Comparison of ENCODE assay signal across 20 mouse cellular contexts in genomic region chr11:69910781-69911560, GRCm38 (mm10). TPM values are rescaled to one million over a fixed set of nuclear protein-coding genes. Genes with fewer than 3 reads are reported as not detected.
A peak's percentile ranks its signal among the peaks of the same experiment; 100 is the strongest.
DNase-seq lines count a peak whose midpoint lies in the region; ATAC-seq and TF ChIP-seq lines count a peak whose summit lies in the region.
"Had no signal": no experiment of that assay in that cellular context is flagged by ENCODE, and none has a peak within 500 bp of the region (broad histone marks: within the 10 kb centered on the region; RNA-seq: fewer than 3 reads in every experiment).

No protein-coding gene starts in this region.

- H3K9ac ChIP-seq in kidney, embryonic 14.5 days (ENCODE audit: low read depth, low read length): no peak overlapping the region
- H3K9ac ChIP-seq: forebrain, postnatal 0 days; liver, embryonic 12.5 days; lung, embryonic 14.5 days; neural tube, embryonic 12.5 days had no signal

- H3K4me1 ChIP-seq in heart, embryonic 10.5 days: peaks cover 28% of the 10 kb centered on the region
- H3K4me1 ChIP-seq in kidney, adult 2 months (ENCODE audit: control insufficient read depth, insufficient read depth, low read length): peaks cover 25% of the 10 kb centered on the region
- H3K4me1 ChIP-seq in kidney, embryonic 14.5 days (ENCODE audit: control insufficient read depth, insufficient read depth, low read length): peaks cover 13% of the 10 kb centered on the region

- no peaks in the 10 kb centered on the region for H3K9me3 ChIP-seq in heart, embryonic 10.5 days
- H3K9me3 ChIP-seq in kidney, embryonic 14.5 days (ENCODE audit: control insufficient read depth, low read length): no peaks in the 10 kb centered on the region
- H3K9me3 ChIP-seq: liver, embryonic 12.5 days; neural tube, embryonic 12.5 days had no signal

- no peaks in the 10 kb centered on the region for H3K27me3 ChIP-seq in heart, embryonic 10.5 days (ENCODE audit: insufficient read depth, poor library complexity, severe bottlenecking)
- no peaks in the 10 kb centered on the region for H3K27me3 ChIP-seq in kidney, adult 2 months (replicated peaks; ENCODE audit: control insufficient read depth, insufficient read depth, low read length)
- H3K27me3 ChIP-seq in kidney, embryonic 14.5 days (ENCODE audit: control insufficient read depth, insufficient read depth, low read length): no peaks in the 10 kb centered on the region
- H3K27me3 ChIP-seq: liver, embryonic 12.5 days; neural tube, embryonic 12.5 days had no signal

- peak; percentile 73 for DNase-seq in heart, embryonic 10.5 days (ENCODE audit: low spot score)
- DNase-seq in heart, adult 9 months (ENCODE audit: low spot score in 2 of 2): no peak
- DNase-seq in kidney, adult 2 months: peak; percentile 95
- DNase-seq in kidney, adult 9 months: peak; percentile 87
- DNase-seq in kidney, postnatal 25 days: peak; percentile 72 to 92
- no peak for DNase-seq in gastrocnemius, postnatal 4 days (ENCODE audit: low spot score in 2 of 2)
- DNase-seq: forebrain, postnatal 0 days; gastrocnemius, postnatal 36 days; layer of hippocampus, adult 9-11 months; lung, embryonic 14.5 days; lung, postnatal 36 days; right cerebral cortex, adult 18-20 months; thymus, postnatal 14 days had no signal

- H3K4me2 ChIP-seq in kidney, embryonic 14.5 days (replicated peaks; ENCODE audit: low read depth, low read length): no peak overlapping the region
- H3K4me2 ChIP-seq: liver, embryonic 12.5 days; lung, embryonic 14.5 days; neural tube, embryonic 12.5 days had no signal

- H3K36me3 ChIP-seq in heart, embryonic 10.5 days: peaks cover 88% of the 10 kb centered on the region
- H3K36me3 ChIP-seq in kidney, adult 2 months (ENCODE audit: control insufficient read depth, insufficient read depth, low read length): peaks cover under 1% of the 10 kb centered on the region; the same call in 1 of the 2 replicates
- peaks cover 87% of the 10 kb centered on the region for H3K36me3 ChIP-seq in kidney, embryonic 14.5 days (ENCODE audit: control insufficient read depth, insufficient read depth, low read length)

- ATAC-seq in kidney, embryonic 14.5 days (ENCODE audit: low FRiP score, low TSS enrichment): no peak
- ATAC-seq in granulocyte monocyte progenitor cell, adult 5-6 weeks (replicated peaks; ENCODE audit: poor library complexity, severe bottlenecking): no peak
- ATAC-seq: forebrain, postnatal 0 days; inflammation-experienced regulatory T-cells, adult 6 months; liver, embryonic 12.5 days had no signal

- TF ChIP-seq POLR2A in kidney, adult 2 months (IDR thresholded peaks at IDR 0.05; ENCODE audit: low read depth, low read length): peak; percentile 4

- H3K4me3 ChIP-seq in heart, embryonic 10.5 days: no peak overlapping the region
- peak overlapping the region; percentile 39 for H3K4me3 ChIP-seq in kidney, adult 2 months (ENCODE audit: insufficient read depth, low read depth, low read length)
- H3K4me3 ChIP-seq in kidney, embryonic 14.5 days (ENCODE audit: low read length): no peak overlapping the region
- H3K4me3 ChIP-seq: liver, embryonic 12.5 days had no signal

- no peak for TF ChIP-seq CTCF in kidney, adult 2 months (conservative IDR thresholded peaks at IDR 0.05; ENCODE audit: insufficient read depth, insufficient read length, low read depth, low read length)

- no peak overlapping the region for H3K27ac ChIP-seq in heart, embryonic 10.5 days
- H3K27ac ChIP-seq in kidney, adult 2 months (ENCODE audit: insufficient read depth, low read depth, low read length): peak overlapping the region; percentile 81
- H3K27ac ChIP-seq in kidney, embryonic 14.5 days (ENCODE audit: low read depth, low read length): no peak overlapping the region
- H3K27ac ChIP-seq: liver, embryonic 12.5 days; neural tube, embryonic 12.5 days had no signal

- WGBS in heart, embryonic 10.5 days: 92% methylated on average over 17 of the region's 17 CpGs
- 56% methylated on average over 17 of the region's 17 CpGs for WGBS in kidney, adult 2 months
- WGBS in kidney, embryonic 14.5 days: 96% methylated on average over 17 of the region's 17 CpGs

RNA-seq across cellular contexts. Expression of gene Gps2, which starts 2.7 kb away (rescaled TPM):
- polyA plus RNA-seq in heart, embryonic 10.5 days (2016; fragmentation: Nextera tagmentation; extraction: Ambion mirVana): 55.2 and 69.4 TPM in 2 replicates
- polyA plus RNA-seq in kidney, adult 2 months (2012; rRNA removed): 72.9 and 75.5 TPM in 2 replicates
- polyA plus RNA-seq in kidney, embryonic 14.5 days (2014; fragmentation: Nextera tagmentation; extraction: Ambion mirVana): 73.4 and 82.0 TPM in 2 replicates
- total RNA-seq in granulocyte monocyte progenitor cell, adult 5-6 weeks (2014; fragmentation: Nextera tagmentation): 71.5 and 99.8 TPM in 2 replicates
- 47.1 and 58.2 TPM in 2 replicates for total RNA-seq in granulocyte monocyte progenitor cell, adult 5-6 weeks (2017)
- total RNA-seq in gastrocnemius, postnatal 4 days (2021): 10 to 100 TPM; 35.9 to 44.5 TPM

RNA-seq across cellular contexts. Expression of gene Neurl4, which starts 10.1 kb away (rescaled TPM):
- polyA plus RNA-seq in heart, embryonic 10.5 days (2016; fragmentation: Nextera tagmentation; extraction: Ambion mirVana): 8.3 and 12.7 TPM in 2 replicates
- 72.0 and 80.1 TPM in 2 replicates for polyA plus RNA-seq in kidney, adult 2 months (2012; rRNA removed)
- 13.0 and 16.3 TPM in 2 replicates for polyA plus RNA-seq in kidney, embryonic 14.5 days (2014; fragmentation: Nextera tagmentation; extraction: Ambion mirVana)
- 32.0 and 38.9 TPM in 2 replicates for total RNA-seq in granulocyte monocyte progenitor cell, adult 5-6 weeks (2014; fragmentation: Nextera tagmentation)
- total RNA-seq in granulocyte monocyte progenitor cell, adult 5-6 weeks (2017): 20.7 and 27.5 TPM in 2 replicates
- total RNA-seq in gastrocnemius, postnatal 4 days (2021): 10 to 100 TPM; 32.3 to 36.9 TPM

RNA-seq across cellular contexts. Expression of gene 2810408A11Rik, which starts 10.2 kb away (rescaled TPM):
- polyA plus RNA-seq in heart, embryonic 10.5 days (2016; fragmentation: Nextera tagmentation; extraction: Ambion mirVana): 5.5 and 8.7 TPM in 2 replicates
- 0.94 and 0.99 TPM in 2 replicates for polyA plus RNA-seq in kidney, adult 2 months (2012; rRNA removed)
- polyA plus RNA-seq in kidney, embryonic 14.5 days (2014; fragmentation: Nextera tagmentation; extraction: Ambion mirVana): 12.4 and 15.1 TPM in 2 replicates
- 1.3 and 3.5 TPM in 2 replicates for total RNA-seq in granulocyte monocyte progenitor cell, adult 5-6 weeks (2014; fragmentation: Nextera tagmentation)
- total RNA-seq in granulocyte monocyte progenitor cell, adult 5-6 weeks (2017): 3.6 and 6.4 TPM in 2 replicates
- total RNA-seq in gastrocnemius, postnatal 4 days (2021): 1 to 10 TPM; 3.2 to 4.1 TPM
- total RNA-seq: monocyte, adult 5-6 weeks had no signal

RNA-seq across cellular contexts. Expression of gene Eif5a, which starts 10.8 kb away (rescaled TPM):
- polyA plus RNA-seq in heart, embryonic 10.5 days (2016; fragmentation: Nextera tagmentation; extraction: Ambion mirVana): 2,011 and 2,470 TPM in 2 replicates
- polyA plus RNA-seq in kidney, adult 2 months (2012; rRNA removed): 465 and 575 TPM in 2 replicates
- 2,108 and 2,169 TPM in 2 replicates for polyA plus RNA-seq in kidney, embryonic 14.5 days (2014; fragmentation: Nextera tagmentation; extraction: Ambion mirVana)
- total RNA-seq in granulocyte monocyte progenitor cell, adult 5-6 weeks (2014; fragmentation: Nextera tagmentation): 1,453 and 1,476 TPM in 2 replicates
- total RNA-seq in granulocyte monocyte progenitor cell, adult 5-6 weeks (2017): 890 and 976 TPM in 2 replicates
- 100 to 1,000 TPM; 565 to 571 TPM for total RNA-seq in gastrocnemius, postnatal 4 days (2021)

RNA-seq across cellular contexts. Expression of gene Acap1, which starts 15.6 kb away (rescaled TPM):
- polyA plus RNA-seq in heart, embryonic 10.5 days (2016; fragmentation: Nextera tagmentation; extraction: Ambion mirVana): 10.6 and 16.2 TPM in 2 replicates
- 1.7 and 6.1 TPM in 2 replicates for polyA plus RNA-seq in kidney, adult 2 months (2012; rRNA removed)
- 0.20 and 0.28 TPM in 2 replicates for polyA plus RNA-seq in kidney, embryonic 14.5 days (2014; fragmentation: Nextera tagmentation; extraction: Ambion mirVana)
- total RNA-seq in granulocyte monocyte progenitor cell, adult 5-6 weeks (2014; fragmentation: Nextera tagmentation): 52.4 and 65.1 TPM in 2 replicates
- 47.0 and 50.7 TPM in 2 replicates for total RNA-seq in granulocyte monocyte progenitor cell, adult 5-6 weeks (2017)
- 1 to 10 TPM in 1 of 2 experiments, under 1 TPM in 1; 0.65 to 1.1 TPM for total RNA-seq in gastrocnemius, postnatal 4 days (2021)
- total RNA-seq: left cerebral cortex, adult 8-10 months had no signal

Comparison
In these comparisons a context has a peak if more than half of its experiments do, and no peak if none do; other contexts are left out.
1. DNase-seq: peak in heart, embryonic 10.5 days (single experiment), kidney, adult 2 months (single experiment), kidney, adult 9 months (single experiment) and kidney, postnatal 25 days (2 of 2); none in heart, adult 9 months (0 of 2) and gastrocnemius, postnatal 4 days (0 of 2).